Mouse (Mus musculus) gonadal fat pad, adult 2 months (tissue): ENCODE data around the gene Vps8. TPM values are rescaled to one million over a fixed set of nuclear protein-coding genes. Genes with fewer than 3 reads are reported as not detected.

Experiments used
- DNase-seq: peaks from one replicate; pipeline ENCODE4 v3.0.0-alpha.2; 2012; ENCODE audit warnings: low read depth
- polyA plus RNA-seq: library from polyadenylated mRNA; depleted of rRNA; stranded (reverse); fragments of >200 nt; gene quantifications from 2 replicates; pipeline ENCODE4 v1.2.3, GENCODE M21; 2012

The Vps8 gene
- polyA plus RNA-seq, 1 experiment: 15.9 TPM

- DNase-seq: no peak
Measured at GRCm38 (mm10) chr16:21628061-21628591, 205.2 kb downstream of the Vps8 start.

DNA sequence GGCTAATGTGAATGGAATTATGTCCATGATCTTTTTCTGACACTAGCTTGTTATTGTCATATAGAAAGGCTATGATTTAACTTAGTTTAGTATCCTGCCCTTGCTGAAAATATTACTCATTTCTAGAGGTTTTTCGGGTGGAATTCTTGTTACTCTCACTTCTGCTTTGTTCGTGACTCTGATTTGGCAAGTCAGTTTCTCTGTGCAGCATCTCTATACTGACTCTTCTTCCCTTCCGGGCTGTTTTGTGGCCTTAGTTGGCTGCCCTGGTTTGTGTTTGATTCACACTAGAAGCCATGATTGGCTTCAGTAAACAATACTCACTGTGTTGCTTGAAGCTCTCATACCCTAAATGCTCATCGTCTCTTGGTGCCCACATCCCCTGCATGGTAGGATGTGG is 207.7 kb downstream of the Vps8 start:
- DNase-seq: no peak

DNA sequence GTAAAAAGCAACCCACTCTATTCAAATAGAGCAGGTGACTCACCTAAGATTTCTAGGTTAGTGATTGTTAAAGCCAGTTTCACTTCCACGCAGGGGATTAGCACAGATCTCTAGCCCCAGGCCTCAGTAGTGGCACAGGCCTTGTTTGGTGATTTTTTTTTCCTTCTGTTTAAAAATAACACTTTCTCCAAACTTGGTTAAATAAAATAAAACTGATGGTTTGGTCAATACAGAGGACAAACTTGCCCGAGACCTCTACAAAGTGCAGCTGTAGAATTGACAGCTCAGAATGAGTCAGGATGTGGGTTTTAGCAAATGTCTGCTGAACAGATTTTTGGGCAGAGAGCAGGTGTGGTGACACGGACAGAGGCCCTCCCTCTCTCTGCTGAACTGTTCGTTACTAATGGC is 208.9 kb downstream of the Vps8 start:
- DNase-seq: no peak

- DNase-seq: no peak
Measured at GRCm38 (mm10) chr16:21634460-21634859, 211.5 kb downstream of the Vps8 start.

DNA sequence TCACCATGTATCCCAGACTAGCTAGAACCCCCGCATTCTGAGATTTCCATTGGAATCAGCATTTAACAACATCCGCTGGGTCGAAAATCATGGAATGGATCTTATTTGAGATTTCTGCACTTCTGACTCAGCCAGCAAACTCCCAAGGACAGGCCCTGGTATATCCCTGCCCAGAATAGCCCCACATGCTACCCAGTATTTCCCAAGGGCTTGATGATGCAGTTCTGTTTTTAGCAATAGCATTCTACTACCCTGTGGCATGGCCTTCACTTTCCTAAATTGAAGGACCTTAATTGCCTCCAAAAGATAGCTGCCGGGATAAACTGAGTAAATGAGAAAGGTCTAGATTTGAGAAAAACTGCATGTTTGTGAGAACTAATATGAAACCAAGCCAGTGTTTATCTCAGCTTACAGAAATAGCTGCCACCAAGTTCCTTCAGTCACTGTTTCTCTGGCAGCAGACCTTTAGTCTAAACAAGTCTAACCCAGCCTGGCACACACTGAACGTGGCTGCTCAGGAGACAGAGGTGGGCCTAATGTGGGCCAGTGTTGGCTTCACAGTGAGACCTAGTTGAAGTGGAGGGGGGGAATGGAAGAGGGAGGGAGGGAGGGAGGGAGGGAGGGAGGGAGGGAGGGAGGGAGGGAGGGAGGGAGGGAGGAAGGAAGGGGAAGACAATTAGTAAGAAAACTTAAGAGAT is 213.4 kb downstream of the Vps8 start:
- no peak for DNase-seq

DNA sequence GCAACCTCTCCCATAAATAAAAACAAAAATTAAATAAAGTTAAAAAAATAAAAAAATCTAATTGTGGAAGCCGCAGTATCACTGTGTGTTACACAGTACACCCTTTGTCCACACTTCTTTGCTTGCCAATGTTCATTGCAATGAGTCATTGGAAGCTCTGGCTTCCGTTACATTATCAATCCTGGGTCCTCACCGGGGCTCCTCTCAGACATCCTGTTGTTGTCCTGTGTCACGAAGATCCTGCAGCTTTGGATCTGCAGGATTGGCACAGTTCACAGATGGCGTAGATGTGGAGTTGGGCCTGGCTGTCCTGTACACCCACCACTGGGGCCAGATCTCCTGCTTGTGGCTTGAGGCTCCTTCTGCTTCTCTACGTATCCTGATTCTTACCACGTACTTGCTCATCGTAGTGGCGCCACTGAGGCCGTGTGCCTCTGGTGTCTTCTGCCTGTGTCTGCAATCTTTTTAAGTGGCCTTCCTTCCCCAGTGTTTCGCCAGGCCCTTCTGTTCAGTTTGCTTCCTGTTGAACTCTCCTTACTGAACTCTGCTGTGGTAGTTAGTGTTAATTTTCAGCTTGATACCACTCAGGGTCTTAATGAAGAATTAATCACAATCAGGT is 214.4 kb downstream of the Vps8 start:
- no peak for DNase-seq

GRCm38 (mm10) chr16:21640766-21641499 is 218.0 kb downstream of the Vps8 start:
- DNase-seq: no peak

- DNase-seq: no peak
Measured at GRCm38 (mm10) chr16:21641944-21642343, 219.0 kb downstream of the Vps8 start.

- DNase-seq: no peak
Measured at GRCm38 (mm10) chr16:21642906-21643305, 220.0 kb downstream of the Vps8 start.

DNA sequence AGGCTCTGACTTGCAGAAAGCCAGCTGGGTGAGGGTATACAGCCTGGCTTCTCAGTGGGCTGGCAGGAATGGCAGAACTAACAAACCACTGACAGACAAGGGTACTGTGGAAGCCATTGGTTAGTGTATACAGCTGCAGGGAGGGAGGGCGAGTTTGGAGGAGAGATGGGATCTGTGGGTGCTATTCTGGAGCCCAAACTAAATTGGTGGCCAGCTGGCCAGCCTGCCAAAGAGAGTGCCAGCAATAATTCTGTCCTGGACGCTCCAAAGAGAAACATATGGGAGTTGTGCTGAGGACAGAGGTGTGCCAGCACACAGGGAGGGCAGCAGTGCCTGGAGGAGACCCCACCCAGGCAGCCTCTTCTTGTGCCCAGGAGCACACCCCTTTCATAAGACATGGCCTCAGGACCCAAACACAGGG is 220.7 kb downstream of the Vps8 start:
- no peak for DNase-seq

DNA sequence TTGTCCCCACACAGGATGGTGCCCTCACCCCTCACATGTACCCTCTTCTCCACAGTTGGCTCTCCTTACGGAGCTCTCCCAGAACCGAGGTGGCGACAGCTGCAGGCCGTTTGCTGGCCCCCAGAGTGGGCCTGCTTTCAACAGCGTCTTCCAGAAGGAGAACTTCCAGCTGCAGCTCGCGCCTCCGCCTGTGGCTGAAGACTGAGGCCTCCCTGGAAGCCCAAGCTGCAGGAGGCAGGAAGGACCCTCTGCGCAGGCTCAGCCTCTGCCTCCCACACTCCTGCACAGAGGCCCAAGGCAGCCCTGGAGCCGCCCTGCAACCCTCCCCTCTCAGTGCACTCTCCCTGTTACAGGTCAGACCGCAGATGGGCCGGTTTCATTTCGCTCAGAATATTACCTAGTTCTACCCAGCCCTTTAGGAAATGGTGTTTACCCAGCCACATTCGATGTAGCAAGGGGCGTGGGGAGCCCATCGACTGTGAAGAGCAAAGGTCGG is 221.2 kb downstream of the Vps8 start:
- DNase-seq: no peak

DNA sequence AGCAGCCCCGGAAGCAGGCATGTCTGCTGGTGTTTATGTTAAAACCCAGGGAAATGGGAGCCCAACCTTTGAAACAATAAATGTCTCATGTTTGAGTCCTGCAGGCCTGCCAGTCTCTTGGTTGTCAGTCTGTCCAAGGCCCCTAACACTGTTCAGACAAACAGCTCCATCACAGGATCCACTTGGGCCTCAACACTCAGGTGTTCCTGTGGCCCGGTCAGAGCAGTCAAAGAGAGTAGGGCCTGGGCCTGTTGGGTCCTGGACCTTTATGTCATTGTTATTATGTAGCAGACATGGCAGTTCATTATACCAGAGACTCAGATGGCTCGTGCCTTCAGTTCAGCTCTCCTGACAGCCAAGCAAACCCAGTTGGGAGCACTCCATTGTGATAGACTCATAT is 221.7 kb downstream of the Vps8 start:
- no peak for DNase-seq

DNA sequence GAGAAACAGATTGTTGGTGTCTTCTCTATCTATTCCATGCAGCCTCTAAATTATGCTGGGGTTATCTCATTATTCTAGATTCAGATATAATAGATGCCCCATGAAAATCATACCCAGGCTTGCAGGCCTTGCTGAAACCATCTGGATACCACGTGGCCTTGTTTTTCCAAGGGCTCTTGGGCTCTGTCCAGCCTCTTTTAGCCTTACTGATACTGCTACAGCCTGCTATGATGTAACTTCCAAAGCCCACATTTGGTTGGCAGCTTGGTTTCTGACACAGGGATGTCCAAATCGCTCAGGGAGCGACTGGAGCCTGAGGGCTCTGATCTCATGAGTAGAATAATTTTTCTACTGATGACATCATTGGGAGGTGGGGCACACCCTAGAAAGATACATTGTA is 223.0 kb downstream of the Vps8 start:
- no peak for DNase-seq

DNA sequence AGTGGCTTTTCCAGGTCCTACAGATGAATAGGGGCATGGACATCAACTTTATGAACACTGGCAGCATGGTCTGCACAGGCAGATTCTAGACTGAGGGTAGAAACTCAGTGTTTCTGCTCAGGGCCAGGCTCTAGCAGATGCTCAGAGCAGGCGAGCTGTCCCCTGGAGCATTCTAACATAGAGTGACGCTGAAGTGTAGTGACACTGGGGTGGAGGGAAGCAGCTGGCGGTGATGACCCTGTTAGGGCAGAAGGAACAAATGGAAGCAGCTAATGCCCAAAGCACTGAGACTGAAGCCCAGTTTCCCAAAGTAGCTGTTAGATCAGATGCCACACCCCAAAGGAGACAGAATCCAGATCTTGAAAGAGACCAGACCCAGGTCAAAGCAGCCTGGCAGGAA is 223.6 kb downstream of the Vps8 start:
- DNase-seq: no peak

GRCm38 (mm10) chr16:21648800-21649199 is 225.9 kb downstream of the Vps8 start:
- DNase-seq: no peak

- no peak for DNase-seq
Measured at GRCm38 (mm10) chr16:21650289-21650688, 227.4 kb downstream of the Vps8 start.

- DNase-seq: no peak
Measured at GRCm38 (mm10) chr16:21651161-21651560, 228.2 kb downstream of the Vps8 start.

DNA sequence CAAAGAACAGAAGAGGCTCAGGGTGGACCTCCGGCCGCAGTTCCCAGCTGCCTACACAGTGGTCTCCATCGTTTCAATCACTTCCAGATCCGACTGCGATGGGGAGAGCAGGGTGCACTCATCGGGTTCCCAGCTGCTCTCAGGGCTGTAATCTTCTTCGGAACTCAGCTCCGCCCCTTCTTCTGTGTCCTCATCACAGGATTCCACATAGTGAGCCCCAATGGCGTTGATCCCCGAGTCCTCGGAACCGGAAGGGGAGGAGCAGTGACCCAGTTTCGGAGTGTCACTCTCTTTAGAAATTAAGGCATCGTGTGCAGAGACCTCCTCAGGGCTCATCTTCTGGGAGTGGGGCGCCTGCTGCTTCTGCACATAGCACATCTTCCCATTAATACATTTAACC is 230.2 kb downstream of the Vps8 start:
- DNase-seq: no peak

DNA sequence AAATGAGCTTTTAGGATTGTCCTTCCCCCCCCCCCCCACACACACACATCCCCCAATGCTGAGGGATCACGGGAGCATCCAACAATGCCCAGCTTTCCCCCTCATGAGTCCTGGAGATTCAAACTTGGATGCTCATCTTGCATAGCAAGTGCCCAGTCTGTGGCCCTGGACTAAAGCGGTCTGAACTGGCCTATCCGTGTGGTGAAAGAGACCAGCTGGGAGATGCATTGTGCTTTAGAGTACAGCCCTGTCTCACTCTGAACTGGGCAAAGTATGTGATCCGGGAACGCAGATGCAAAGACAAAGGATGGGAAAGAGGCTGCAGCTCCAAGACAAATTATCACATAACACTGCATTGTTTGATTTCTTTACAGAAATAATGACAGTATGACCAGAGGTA is 231.5 kb downstream of the Vps8 start:
- no peak for DNase-seq

- DNase-seq: no peak
Measured at GRCm38 (mm10) chr16:21655291-21655690, 232.4 kb downstream of the Vps8 start.

GRCm38 (mm10) chr16:21655961-21656360 is 233.0 kb downstream of the Vps8 start:
- no peak for DNase-seq

DNA sequence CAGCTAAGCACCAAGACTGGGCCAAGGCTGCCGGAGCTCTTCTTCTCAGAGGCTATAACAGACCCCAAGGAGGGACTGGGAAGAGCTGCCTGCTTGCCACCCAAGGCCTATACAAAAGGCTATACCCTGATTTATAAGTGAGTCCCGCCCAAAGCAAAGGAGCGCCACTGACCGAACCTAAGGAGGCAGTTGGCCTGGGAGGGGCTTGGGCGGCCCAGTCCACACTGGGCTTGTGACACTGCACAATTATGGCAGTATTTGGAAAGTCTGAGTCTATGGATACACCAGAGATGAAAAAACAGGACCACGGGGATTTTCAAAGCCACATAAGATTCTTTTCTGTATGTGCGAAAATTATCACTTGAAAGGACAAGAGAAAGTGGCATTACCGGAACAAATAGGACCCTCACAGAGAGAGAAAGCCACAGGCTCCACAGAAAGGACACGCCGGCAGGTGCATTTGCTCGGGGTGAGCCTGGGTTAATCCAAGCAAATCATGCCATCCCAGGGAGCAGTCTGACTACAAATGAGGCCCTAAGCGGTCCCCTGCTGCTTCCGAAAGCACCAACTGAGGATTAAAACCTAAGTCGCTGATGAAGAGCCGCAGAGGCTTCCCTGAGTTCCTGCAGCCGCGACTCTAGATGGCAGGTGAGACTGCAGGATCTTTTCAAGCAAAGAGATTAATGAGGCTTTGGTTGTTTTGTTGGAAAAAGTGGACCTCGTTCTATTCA is 241.9 kb downstream of the Vps8 start:
- no peak for DNase-seq
